Mouse (Mus musculus) lung, embryonic 15.5 days (tissue): ENCODE measurements around the gene Dhx34. TPM values are rescaled to one million over a fixed set of nuclear protein-coding genes. Genes with fewer than 3 reads are reported as not detected.

Experiments used
- ATAC-seq: fragments of 200-750 bp; cut with Nextera tagmentation; 2 replicates; pipeline ENCODE4 v1.8.0; 2017; ENCODE audit warnings: moderate number of reproducible peaks, borderline replicate concordance; ENCODE audit not compliant: low FRiP score, low TSS enrichment; ENCODE audit errors: extremely low read depth
- H3K27ac ChIP-seq: fragments of 300-500 bp; sonication (generic); 2 replicates; pipeline ENCODE4 v1.5.1; 2015; ENCODE audit warnings: moderate library complexity, mild to moderate bottlenecking, inconsistent platforms
- H3K27me3 ChIP-seq: fragments of 300-500 bp; sonication (generic); 2 replicates; pipeline ENCODE4 v1.6.1; 2015; ENCODE audit warnings: inconsistent platforms
- H3K36me3 ChIP-seq: fragments of 300-500 bp; sonication (generic); 2 replicates; pipeline ENCODE4 v1.6.1; 2015; ENCODE audit warnings: inconsistent platforms
- H3K4me1 ChIP-seq: fragments of 300-500 bp; sonication (generic); 2 replicates; pipeline ENCODE4 v1.6.1; 2015; ENCODE audit warnings: inconsistent platforms
- H3K4me2 ChIP-seq: fragments of 300-500 bp; sonication (generic); 2 replicates; pipeline ENCODE4 v1.6.1; 2015; ENCODE audit warnings: inconsistent platforms, mild to moderate bottlenecking, moderate library complexity
- H3K4me3 ChIP-seq: fragments of 300-500 bp; sonication (generic); 2 replicates; pipeline ENCODE4 v1.5.1; 2015; ENCODE audit warnings: mild to moderate bottlenecking, inconsistent platforms
- H3K9ac ChIP-seq: fragments of 300-500 bp; sonication (generic); 2 replicates; pipeline ENCODE4 v1.6.1; 2015; ENCODE audit warnings: inconsistent platforms
- H3K9me3 ChIP-seq: fragments of 300-500 bp; sonication (generic); 2 replicates; pipeline ENCODE4 v1.6.1; 2016; ENCODE audit warnings: inconsistent platforms
- WGBS: fragments of 180-500 bp; shearing (Covaris S2); methylation state at CpG from one replicate; pipeline ENCODE4 v1.1.7; 2015; 5-methylcytosine and 5-hydroxymethylcytosine counted together
- polyA plus RNA-seq: library from polyadenylated mRNA; unstranded; fragments of >200 nt; fragmentation: Nextera tagmentation; extraction: Ambion mirVana; gene quantifications from 2 replicates; pipeline ENCODE4 v1.2.1, GENCODE M21; 2015

The Dhx34 gene
- polyA plus RNA-seq, 1 experiment from 2014 or later = 15.3 TPM

DNA sequence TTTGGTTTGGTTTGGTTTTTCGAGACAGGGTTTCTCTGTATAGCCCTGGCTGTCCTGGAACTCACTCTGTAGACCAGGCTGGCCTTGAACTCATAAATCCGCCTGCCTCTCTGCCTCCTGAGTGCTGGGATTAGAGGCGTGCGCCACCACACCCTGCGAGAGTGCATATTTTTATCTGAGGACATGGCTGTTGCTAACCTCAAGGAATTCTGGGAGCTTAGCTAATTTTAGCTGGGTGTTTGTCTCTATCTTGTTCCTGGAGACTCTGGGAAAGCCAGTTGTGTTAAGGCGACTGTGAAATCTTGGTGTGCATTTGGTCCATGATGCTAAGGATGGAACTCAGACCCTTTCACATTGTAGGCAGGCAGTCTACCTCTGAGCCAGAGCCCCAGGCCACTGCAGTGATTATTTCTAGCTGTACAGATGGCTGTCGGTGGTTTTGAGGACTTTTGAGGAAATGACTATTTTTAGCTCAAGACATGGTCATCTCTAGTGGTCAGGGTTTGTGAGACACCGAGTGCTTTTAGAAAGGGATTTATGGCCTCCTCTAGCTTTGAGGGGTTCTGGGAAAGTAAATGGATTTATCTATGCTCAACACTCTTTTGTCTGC is 65.6 kb downstream of the Dhx34 start:
- no peak overlapping the region for H3K27ac ChIP-seq
- no peak overlapping the region for H3K4me2 ChIP-seq
- 66% methylated on average over 8 of the region's 8 CpGs for WGBS

DNA sequence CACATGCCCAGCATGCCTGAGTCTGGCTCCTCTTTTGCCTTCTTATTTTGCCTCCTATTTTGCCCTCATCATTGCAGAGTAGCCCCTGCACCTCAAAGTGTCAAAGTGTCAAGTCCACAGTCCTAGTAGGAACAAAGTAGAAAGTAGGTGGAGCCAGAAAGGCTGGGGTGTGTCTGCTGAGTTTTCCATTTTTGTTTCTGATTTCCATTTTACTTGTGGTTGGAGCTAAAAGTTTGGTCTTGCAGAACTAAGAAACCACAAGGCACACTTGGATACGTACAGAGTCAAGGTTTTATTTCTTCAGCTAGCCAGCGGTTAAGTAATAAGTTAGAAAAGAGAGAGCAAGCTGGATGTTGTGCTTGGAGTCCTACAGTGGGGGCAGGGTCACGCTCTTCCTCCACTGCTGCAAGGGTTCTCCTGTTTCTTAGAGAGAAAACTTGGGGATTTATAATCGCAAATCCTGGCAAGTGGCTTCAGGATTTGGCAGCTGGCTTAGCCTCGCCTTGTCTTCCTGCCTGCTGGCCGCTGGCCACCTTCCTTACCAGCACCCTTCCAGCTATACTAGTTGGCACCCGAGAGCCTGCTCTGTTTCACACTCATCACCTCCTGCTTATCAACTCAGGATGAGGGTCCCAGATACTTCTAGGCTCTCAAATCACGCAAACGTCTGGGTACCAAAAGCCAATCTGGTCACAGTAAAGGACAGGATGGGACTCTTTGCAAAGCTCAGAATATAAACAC is 66.5 kb downstream of the Dhx34 start:
- H3K27ac ChIP-seq = no peak overlapping the region
- no peaks in the 10 kb centered on the region for H3K4me1 ChIP-seq
- H3K36me3 ChIP-seq = no peaks in the 10 kb centered on the region
- peaks cover 20% of the 10 kb centered on the region for H3K27me3 ChIP-seq
- ATAC-seq = no peak
- no peaks in the 10 kb centered on the region for H3K9me3 ChIP-seq
- H3K9ac ChIP-seq = no peak overlapping the region
- H3K4me3 ChIP-seq = no peak overlapping the region
- H3K4me2 ChIP-seq = no peak overlapping the region
- WGBS = 51% methylated on average over 9 of the region's 9 CpGs

More for the DNA sequence above, 65.6 kb downstream of the Dhx34 start:
- H3K9ac ChIP-seq = no peak overlapping the region
- H3K27me3 ChIP-seq = peaks cover 20% of the 10 kb centered on the region
- no peak overlapping the region for H3K4me3 ChIP-seq
- no peaks in the 10 kb centered on the region for H3K4me1 ChIP-seq
- H3K36me3 ChIP-seq = no peaks in the 10 kb centered on the region
- no peak for ATAC-seq
- H3K9me3 ChIP-seq = no peaks in the 10 kb centered on the region

DNA sequence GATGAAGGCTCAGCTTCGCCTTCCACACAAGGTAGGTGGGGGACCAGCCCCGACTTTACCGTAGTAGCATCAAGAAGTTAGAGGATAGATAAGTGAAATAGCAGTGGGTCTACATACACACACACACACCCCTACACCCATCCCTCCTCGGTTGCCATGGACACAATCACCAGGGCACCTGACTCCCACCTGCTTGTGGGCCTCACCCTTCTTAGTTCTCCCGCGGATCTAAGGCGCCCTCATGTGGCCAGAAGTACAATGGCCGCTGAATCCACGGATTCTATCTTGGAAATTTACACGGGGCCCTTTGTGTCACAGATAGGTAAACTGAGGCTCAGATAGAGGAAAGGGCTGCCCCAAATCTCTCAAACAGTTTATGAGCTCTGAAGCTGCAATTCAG is 68.3 kb downstream of the Dhx34 start:
- WGBS = 15% methylated on average over 10 of the region's 10 CpGs
- H3K4me1 ChIP-seq = no peaks in the 10 kb centered on the region
- no peak overlapping the region for H3K4me3 ChIP-seq

DNA sequence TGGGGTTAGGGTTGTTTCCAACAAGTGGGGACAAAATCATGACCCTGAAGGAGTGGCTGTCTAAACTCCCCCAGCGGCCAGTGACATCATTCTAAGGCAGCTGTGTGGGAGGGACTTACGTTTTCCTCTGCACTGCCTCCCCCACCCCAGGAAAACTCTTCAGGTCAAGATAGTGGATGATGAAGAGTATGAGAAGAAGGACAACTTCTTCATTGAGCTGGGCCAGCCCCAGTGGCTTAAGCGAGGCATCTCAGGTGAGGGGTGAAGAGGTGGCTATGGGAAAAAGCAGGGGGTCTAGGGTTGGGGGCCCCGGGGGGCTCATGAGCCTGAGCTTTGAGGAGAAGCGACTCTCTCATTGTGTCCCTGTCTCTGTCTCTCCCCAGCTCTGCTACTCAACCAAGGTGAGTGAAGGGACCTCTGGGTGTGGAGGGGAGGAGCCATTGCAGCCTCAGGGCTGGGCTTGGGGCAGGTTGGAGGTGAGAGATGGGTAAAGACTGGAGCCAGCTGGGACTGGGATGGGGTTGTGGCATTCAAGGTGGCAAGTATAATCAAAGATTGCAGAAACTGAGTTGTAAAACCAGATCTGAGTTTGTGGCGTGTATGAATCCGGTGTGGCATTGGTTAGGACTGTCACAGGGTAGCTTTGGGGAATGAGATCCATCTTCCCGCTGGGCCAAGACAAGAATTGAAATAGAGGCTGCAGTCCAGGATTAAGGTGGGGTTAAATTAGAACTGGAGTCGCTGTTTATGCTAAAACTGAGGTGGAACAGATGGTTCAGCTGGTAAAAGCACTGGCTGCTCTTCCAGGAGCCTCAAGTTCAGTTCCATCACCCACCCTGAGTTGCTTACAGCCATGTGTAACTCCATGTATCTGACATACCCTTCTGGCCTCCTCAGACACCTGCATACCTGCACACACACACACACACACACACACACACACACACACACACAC is 71.4 kb downstream of the Dhx34 start:
- no peak overlapping the region for H3K4me2 ChIP-seq
- H3K4me1 ChIP-seq = no peaks in the 10 kb centered on the region
- H3K4me3 ChIP-seq = no peak overlapping the region
- no peaks in the 10 kb centered on the region for H3K36me3 ChIP-seq
- WGBS = 66% methylated on average over 9 of the region's 9 CpGs
- no peaks in the 10 kb centered on the region for H3K9me3 ChIP-seq
- ATAC-seq = no peak
- H3K27me3 ChIP-seq = no peaks in the 10 kb centered on the region
- H3K9ac ChIP-seq = no peak overlapping the region
- H3K27ac ChIP-seq = no peak overlapping the region

More for the DNA sequence above, 68.3 kb downstream of the Dhx34 start:
- no peak for ATAC-seq
- Histone ChIP-seq H3K27ac (no peak overlapping the region), H3K27me3 (peaks cover 6% of the 10 kb centered on the region), H3K4me2 (no peak overlapping the region), H3K9ac (no peak overlapping the region), H3K9me3 (no peaks in the 10 kb centered on the region), H3K36me3 (no peaks in the 10 kb centered on the region)

DNA sequence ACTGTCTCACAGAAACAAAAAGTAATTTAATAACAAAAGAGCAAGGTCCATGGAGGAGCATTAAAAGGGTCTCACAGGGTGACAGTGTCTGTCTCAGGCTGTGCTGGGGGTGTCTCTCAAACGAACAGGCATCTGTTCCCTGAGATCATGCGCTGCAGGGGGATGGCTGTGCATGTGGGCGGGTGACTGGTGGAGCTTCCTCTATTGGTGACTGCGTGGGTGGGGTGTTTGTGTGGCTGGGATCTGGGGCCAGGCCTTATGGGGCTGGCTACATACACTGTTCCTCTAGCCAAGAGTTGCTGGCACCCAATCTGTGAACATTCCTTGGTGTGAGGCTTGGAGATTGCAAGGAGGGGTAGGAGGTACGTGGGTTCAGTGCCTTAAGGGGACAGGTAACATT is 72.6 kb downstream of the Dhx34 start:
- WGBS = 46% methylated on average over 5 of the region's 5 CpGs
- no peak overlapping the region for H3K4me3 ChIP-seq
- no peaks in the 10 kb centered on the region for H3K27me3 ChIP-seq
- H3K9ac ChIP-seq = no peak overlapping the region
- H3K36me3 ChIP-seq = no peaks in the 10 kb centered on the region
- ATAC-seq = no peak
- no peaks in the 10 kb centered on the region for H3K4me1 ChIP-seq
- H3K4me2 ChIP-seq = no peak overlapping the region
- H3K27ac ChIP-seq = no peak overlapping the region
- no peaks in the 10 kb centered on the region for H3K9me3 ChIP-seq

DNA sequence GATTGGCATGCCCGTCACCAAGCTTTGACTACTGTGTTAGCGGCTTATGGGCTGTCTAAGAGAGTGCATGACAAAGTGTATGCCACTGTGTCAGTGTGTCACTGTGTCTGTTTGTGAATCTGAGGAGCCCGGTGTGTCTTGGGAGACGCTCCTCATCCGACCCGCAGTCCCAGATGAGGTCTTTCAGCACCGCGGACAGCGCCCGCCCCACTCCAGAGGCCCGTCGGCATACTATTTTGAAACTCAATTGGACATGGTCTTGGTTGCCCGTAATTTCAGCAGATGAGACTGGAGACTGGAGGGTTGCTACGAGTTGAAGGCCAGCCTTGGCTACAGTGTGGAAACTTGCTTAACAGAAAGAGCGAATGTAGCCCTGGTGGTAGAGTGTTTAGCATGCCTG is 74.2 kb downstream of the Dhx34 start:
- WGBS = 13% methylated on average over 15 of the region's 15 CpGs
- ATAC-seq = no peak
- H3K4me1 ChIP-seq = no peaks in the 10 kb centered on the region
- H3K4me2 ChIP-seq = no peak overlapping the region
- no peak overlapping the region for H3K9ac ChIP-seq
- no peaks in the 10 kb centered on the region for H3K9me3 ChIP-seq
- H3K27ac ChIP-seq = no peak overlapping the region
- no peaks in the 10 kb centered on the region for H3K36me3 ChIP-seq
- H3K4me3 ChIP-seq = no peak overlapping the region
- no peaks in the 10 kb centered on the region for H3K27me3 ChIP-seq

Other genes starting within 250 kb of the Dhx34 start
- 5.8 and 8.0 TPM in 2 replicates for gene Bicra, start 174.1 kb downstream of the Dhx34 start, polyA plus RNA-seq
- gene Zfp541, start 160.2 kb downstream of the Dhx34 start, polyA plus RNA-seq = 0.04 TPM in 1 of 2 replicates, not detected in the other
- gene Napa, start 123.6 kb downstream of the Dhx34 start, polyA plus RNA-seq = 168 and 178 TPM in 2 replicates
- 28.5 and 31.7 TPM in 2 replicates for gene Kptn, start 102.1 kb downstream of the Dhx34 start, polyA plus RNA-seq
- gene Slc8a2, start 92.2 kb downstream of the Dhx34 start, polyA plus RNA-seq = 0.10 and 0.12 TPM in 2 replicates
- gene Meis3, start 46.9 kb downstream of the Dhx34 start, polyA plus RNA-seq = 20.2 and 20.6 TPM in 2 replicates
- gene C5ar2, start 22.1 kb upstream of the Dhx34 start, polyA plus RNA-seq = 0.18 and 0.36 TPM in 2 replicates
- gene C5ar1, start 37.5 kb upstream of the Dhx34 start, polyA plus RNA-seq = 2.5 and 2.7 TPM in 2 replicates
- 14.7 and 16.4 TPM in 2 replicates for gene Inafm1, start 51.6 kb upstream of the Dhx34 start, polyA plus RNA-seq
- gene Ccdc9, start 64.8 kb upstream of the Dhx34 start, polyA plus RNA-seq = 22.4 and 23.0 TPM in 2 replicates
- 10.3 and 12.0 TPM in 2 replicates for gene Bbc3, start 86.4 kb upstream of the Dhx34 start, polyA plus RNA-seq
- gene Sae1, start 165.8 kb upstream of the Dhx34 start, polyA plus RNA-seq = 340 and 341 TPM in 2 replicates
- 18.0 and 18.4 TPM in 2 replicates for gene Zc3h4, start 178.9 kb upstream of the Dhx34 start, polyA plus RNA-seq
- 43.2 and 48.5 TPM in 2 replicates for gene Tmem160, start 230.7 kb upstream of the Dhx34 start, polyA plus RNA-seq